Mouse (Mus musculus) heart, adult 2 months (tissue): ENCODE measurements at regions not wholly inside any gene's neighbourhood (a gene's known extent, or its start where the extent isn't known, plus 50 kb on each side); places are given as distances from the start of the nearest gene placed in this dataset.

Experiments
- CTCF ChIP-seq: fragments of 200-600 bp; IDR thresholded peaks from 2 replicates; pipeline ENCODE4 v1.8.1; 2022; ENCODE audit warnings: antibody characterized with exemption, mild to moderate bottlenecking, moderate library complexity
- EP300 ChIP-seq: fragments of 200-500 bp; IDR thresholded peaks from 2 replicates; pipeline ENCODE4 v1.6.1; 2011; ENCODE audit warnings: low read depth, low read length, control low read depth; ENCODE audit not compliant: insufficient read depth

DNA sequence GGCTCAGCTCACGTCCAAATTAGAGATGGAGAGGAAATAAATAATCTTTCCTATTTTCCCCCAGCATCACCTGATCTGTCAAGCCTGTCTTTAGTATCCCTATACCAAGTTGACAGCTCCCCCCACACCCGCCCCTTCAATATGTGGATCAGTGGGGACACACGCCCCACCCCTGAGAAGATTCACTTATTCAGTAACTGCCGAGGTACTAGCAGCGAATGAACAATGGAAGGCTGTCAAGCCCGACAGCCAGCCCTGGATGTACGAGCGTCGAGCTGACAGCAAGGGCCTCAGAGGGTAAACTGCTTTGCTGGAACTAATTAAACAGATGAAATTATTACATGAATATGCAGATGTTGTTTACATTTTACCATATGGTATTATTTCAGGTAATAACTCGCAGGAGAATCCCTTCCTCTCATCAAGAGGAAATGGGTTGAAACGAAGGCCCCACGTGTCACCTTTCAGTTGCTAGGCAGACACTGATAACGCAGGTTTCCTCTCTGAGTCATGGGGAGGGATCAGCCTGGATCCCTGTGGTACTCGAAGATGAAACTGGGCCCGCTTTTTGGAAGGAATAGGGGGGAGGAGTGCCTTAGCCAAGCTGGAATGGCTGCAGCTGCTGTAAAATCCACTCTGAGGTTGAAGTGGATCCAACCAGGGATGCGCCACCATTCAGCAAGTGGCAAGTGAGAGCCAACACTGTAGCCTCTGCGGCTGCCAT lies 319.7 kb downstream of the Nr2f2 start:
- TF ChIP-seq CTCF, result no peak
- TF ChIP-seq EP300, result no peak
